8 mouse cellular contexts compared by ENCODE assay signal in genomic region chr3:52663161-52663602, GRCm38 (mm10).
DNase-seq lines count a peak whose midpoint lies in the region; ATAC-seq and TF ChIP-seq lines count a peak whose summit lies in the region.

No protein-coding gene starts in this region.

- no peaks in the 10 kb centered on the region for H3K9me3 ChIP-seq in lung, embryonic 15.5 days
- no peaks in the 10 kb centered on the region for H3K9me3 ChIP-seq in hindbrain, embryonic 13.5 days
- no peaks in the 10 kb centered on the region for H3K9me3 ChIP-seq in midbrain, embryonic 14.5 days (ENCODE audit: control insufficient read depth, low read length)
- no peaks in the 10 kb centered on the region for H3K9me3 ChIP-seq in heart, embryonic 11.5 days (replicated peaks; ENCODE audit: control insufficient read depth, low read length)

- no peaks in the 10 kb centered on the region for H3K36me3 ChIP-seq in lung, embryonic 15.5 days
- H3K36me3 ChIP-seq in hindbrain, embryonic 13.5 days, result no peaks in the 10 kb centered on the region
- no peaks in the 10 kb centered on the region for H3K36me3 ChIP-seq in midbrain, embryonic 14.5 days (ENCODE audit: control insufficient read depth, insufficient read depth, low read length)
- no peaks in the 10 kb centered on the region for H3K36me3 ChIP-seq in heart, embryonic 11.5 days (ENCODE audit: control insufficient read depth, insufficient read depth, low read length)

- ATAC-seq in lung, embryonic 15.5 days (ENCODE audit: borderline replicate concordance, extremely low read depth, low FRiP score, low TSS enrichment), result peak; percentile 73; the same call in 1 of the 2 replicates
- ATAC-seq in hindbrain, embryonic 13.5 days (ENCODE audit: low FRiP score), result peak; percentile 74
- no peak for ATAC-seq in midbrain, embryonic 14.5 days (ENCODE audit: low FRiP score, low TSS enrichment)
- ATAC-seq in megakaryocyte, adult 5-6 weeks (ENCODE audit: poor library complexity, severe bottlenecking), result no peak
- ATAC-seq in heart, embryonic 11.5 days (replicated peaks; ENCODE audit: insufficient number of reproducible peaks, low FRiP score, low TSS enrichment), result no peak
- no peak for ATAC-seq in activated CD4-positive, CD25-positive, alpha-beta regulatory T cell, adult 4 months

- no peak for TF ChIP-seq CTCF in lung, adult 2 months (IDR thresholded peaks at IDR 0.05; ENCODE audit: insufficient read depth, low read length)

- DNase-seq in lung, adult 2 months, result no peak
- peak; percentile 29 for DNase-seq in embryo, embryonic 9.5 days (ENCODE audit: extremely low spot score)
- DNase-seq in midbrain, embryonic 14.5 days, result peak; percentile 45

- H3K9ac ChIP-seq in lung, embryonic 15.5 days, result no peak overlapping the region
- H3K9ac ChIP-seq in hindbrain, embryonic 13.5 days, result no peak overlapping the region
- no peak overlapping the region for H3K9ac ChIP-seq in midbrain, embryonic 14.5 days (replicated peaks; ENCODE audit: low read length)
- no peak overlapping the region for H3K9ac ChIP-seq in heart, embryonic 11.5 days (ENCODE audit: low read depth, low read length)

- no peak overlapping the region for H3K4me3 ChIP-seq in lung, embryonic 15.5 days
- no peak overlapping the region for H3K4me3 ChIP-seq in lung, adult 2 months (replicated peaks; ENCODE audit: extremely low read depth, low read depth, low read length)
- no peak overlapping the region for H3K4me3 ChIP-seq in hindbrain, embryonic 13.5 days
- no peak overlapping the region for H3K4me3 ChIP-seq in midbrain, embryonic 14.5 days (replicated peaks; ENCODE audit: low read depth, low read length)
- no peak overlapping the region for H3K4me3 ChIP-seq in heart, embryonic 11.5 days (ENCODE audit: low read depth, low read length)

- 52% methylated on average over 5 of the region's 5 CpGs for WGBS in lung, embryonic 15.5 days
- WGBS in lung, adult 2 months, result 74% methylated on average over 5 of the region's 5 CpGs
- 48% methylated on average over 5 of the region's 5 CpGs for WGBS in hindbrain, embryonic 13.5 days
- 50% methylated on average over 5 of the region's 5 CpGs for WGBS in midbrain, embryonic 14.5 days
- WGBS in heart, embryonic 11.5 days (ENCODE audit: insufficient replicate concordance), result 55% methylated on average over 5 of the region's 5 CpGs

- no peak overlapping the region for H3K4me2 ChIP-seq in lung, embryonic 15.5 days
- H3K4me2 ChIP-seq in hindbrain, embryonic 13.5 days, result no peak overlapping the region
- no peak overlapping the region for H3K4me2 ChIP-seq in midbrain, embryonic 14.5 days (ENCODE audit: low read length)
- H3K4me2 ChIP-seq in heart, embryonic 11.5 days, result no peak overlapping the region

- H3K4me1 ChIP-seq in lung, embryonic 15.5 days, result 0 out of 2 replicates have a peak, but pooled peaks cover 8% of the 10 kb centered on the region
- no peaks in the 10 kb centered on the region for H3K4me1 ChIP-seq in lung, adult 2 months (ENCODE audit: control insufficient read depth, insufficient read depth, low read length)
- H3K4me1 ChIP-seq in hindbrain, embryonic 13.5 days (replicated peaks), result peaks cover 16% of the 10 kb centered on the region
- peaks cover 11% of the 10 kb centered on the region; the same call in 1 of the 2 replicates for H3K4me1 ChIP-seq in midbrain, embryonic 14.5 days (ENCODE audit: control insufficient read depth, insufficient read depth, low read length)
- H3K4me1 ChIP-seq in heart, embryonic 11.5 days (ENCODE audit: control insufficient read depth, insufficient read depth, low read length), result 0 out of 2 replicates have a peak, but pooled peaks cover 2% of the 10 kb centered on the region

- H3K27me3 ChIP-seq in lung, embryonic 15.5 days, result no peaks in the 10 kb centered on the region
- H3K27me3 ChIP-seq in hindbrain, embryonic 13.5 days, result peaks cover 24% of the 10 kb centered on the region
- H3K27me3 ChIP-seq in midbrain, embryonic 14.5 days (ENCODE audit: control insufficient read depth, insufficient read depth, low read length), result no peaks in the 10 kb centered on the region
- H3K27me3 ChIP-seq in heart, embryonic 11.5 days (ENCODE audit: control insufficient read depth, insufficient read depth, low read length), result no peaks in the 10 kb centered on the region

- no peak for TF ChIP-seq POLR2A in lung, adult 2 months (IDR thresholded peaks at IDR 0.05; ENCODE audit: borderline replicate concordance, extremely low read depth, low read depth, low read length)

- H3K27ac ChIP-seq in lung, embryonic 15.5 days, result no peak overlapping the region
- peak overlapping the region; percentile 52 for H3K27ac ChIP-seq in hindbrain, embryonic 13.5 days
- no peak overlapping the region for H3K27ac ChIP-seq in midbrain, embryonic 14.5 days (replicated peaks; ENCODE audit: low read depth, low read length)
- no peak overlapping the region for H3K27ac ChIP-seq in heart, embryonic 11.5 days (ENCODE audit: low read depth, low read length)

Comparison
In these comparisons a context has a peak if more than half of its experiments do, and no peak if none do; other contexts are left out.
1. ATAC-seq: peak in lung, embryonic 15.5 days (single experiment) and hindbrain, embryonic 13.5 days (single experiment); none in midbrain, embryonic 14.5 days (single experiment), megakaryocyte, adult 5-6 weeks (single experiment), heart, embryonic 11.5 days (single experiment) and activated CD4-positive, CD25-positive, alpha-beta regulatory T cell, adult 4 months (single experiment).